Mouse (Mus musculus) embryonic fibroblast, embryonic 13.5 days (primary cell): Measurements from ENCODE around the gene 4930555G01Rik. TPM values are rescaled to one million over a fixed set of nuclear protein-coding genes. Genes with fewer than 3 reads are reported as not detected.
"Not testable (repeated sequence)": the region's sequence is repeated elsewhere in the genome, so short reads cannot be mapped to it uniquely, and the experiment has no call there.

ENCODE experiments used
- H3K27ac ChIP-seq: 2 replicates; pipeline ENCODE4 v1.5.1; 2012; ENCODE audit warnings: low read length, control low read depth, inconsistent platforms; ENCODE audit not compliant: insufficient read depth
- H3K4me1 ChIP-seq: 2 replicates; pipeline ENCODE4 v1.6.1; 2011; ENCODE audit warnings: low read length; ENCODE audit not compliant: control insufficient read depth, insufficient read depth
- H3K4me3 ChIP-seq: 2 replicates; pipeline ENCODE4 v1.5.1; 2011; ENCODE audit warnings: mild to moderate bottlenecking, control low read depth, low read length; ENCODE audit not compliant: insufficient read depth
- polyA plus RNA-seq: library from polyadenylated mRNA; stranded (reverse); fragments of >200 nt; gene quantifications from 2 replicates; pipeline ENCODE4 v1.2.4, GENCODE M21; 2011; ENCODE audit warnings: low read depth; ENCODE audit not compliant: missing spikeins, insufficient read length

Gene 4930555G01Rik
- not detected in 2 replicates for polyA plus RNA-seq

- H3K4me3 ChIP-seq, H3K27ac ChIP-seq, H3K4me1 ChIP-seq: not testable (repeated sequence)
Observed at GRCm38 (mm10) chr14:5050329-5050728, at the start of gene 4930555G01Rik. Gene 4930555G01Rik (plus strand): TSS chr14:5050629.

- H3K4me3 ChIP-seq, H3K4me1 ChIP-seq, H3K27ac ChIP-seq: not testable (repeated sequence)
Observed at GRCm38 (mm10) chr14:5015591-5015990, 34.8 kb upstream of the 4930555G01Rik start, which contains the start of gene Gm3298. Gene Gm3298 (plus strand): TSS chr14:5015891.

GRCm38 (mm10) chr14:5070611-5071490 is 20.4 kb downstream of the 4930555G01Rik start, which contains the start of gene Gm8281:
Gene Gm8281 (plus strand): TSS chr14:5071040.
- not testable (repeated sequence) for H3K4me1 ChIP-seq, H3K4me3 ChIP-seq, H3K27ac ChIP-seq

Other genes starting within 250 kb of the 4930555G01Rik start
- not detected in 2 replicates for gene Gm3269, start 212.5 kb upstream of the 4930555G01Rik start, polyA plus RNA-seq
- gene Gm3264, start 195.1 kb upstream of the 4930555G01Rik start, polyA plus RNA-seq = not detected in 2 replicates
- gene Gm3278, start 158.2 kb upstream of the 4930555G01Rik start, polyA plus RNA-seq = not detected in 2 replicates
- not detected in 2 replicates for gene Gm8297, start 66.7 kb upstream of the 4930555G01Rik start, polyA plus RNA-seq
- gene Gm3298, start 34.7 kb upstream of the 4930555G01Rik start, polyA plus RNA-seq = not detected in 2 replicates
- not detected in 2 replicates for gene Gm8281, start 20.4 kb downstream of the 4930555G01Rik start, polyA plus RNA-seq
- not detected in 2 replicates for gene Gm8279, start 80.9 kb downstream of the 4930555G01Rik start, polyA plus RNA-seq
- gene Gm3317, start 113.9 kb downstream of the 4930555G01Rik start, polyA plus RNA-seq = not detected in 2 replicates
- not detected in 2 replicates for gene Gm8271, start 135.2 kb downstream of the 4930555G01Rik start, polyA plus RNA-seq
- gene Gm3526, start 210.0 kb downstream of the 4930555G01Rik start, polyA plus RNA-seq = not detected in 2 replicates